Mouse (Mus musculus): ENCODE results near the gene Trim40. TPM values are rescaled to one million over a fixed set of nuclear protein-coding genes. Genes with fewer than 3 reads are reported as not detected.

Gene Trim40
- total RNA-seq, 2 experiments from 2014 or later: not detected

GRCm38 (mm10) chr17:36840961-36841445 lies 48.9 kb downstream of the Trim40 start:
- no peak for DNase-seq (ENCODE audit: low spot score in 2 of 2)

- DNase-seq (ENCODE audit: low spot score in 2 of 2): no peak
Measured at GRCm38 (mm10) chr17:36839931-36840330, 50.0 kb downstream of the Trim40 start.

- DNase-seq (ENCODE audit: low spot score in 2 of 2): no peak
Measured at GRCm38 (mm10) chr17:36839001-36839400, 50.9 kb downstream of the Trim40 start.

- peak; percentile 98 to 99 for DNase-seq (ENCODE audit: low spot score in 2 of 2)
Measured at GRCm38 (mm10) chr17:36836874-36837647, 52.9 kb downstream of the Trim40 start, which contains the start of gene Trim26. Gene Trim26 (plus strand): TSS chr17:36837134.

GRCm38 (mm10) chr17:36836427-36836812 lies 53.5 kb downstream of the Trim40 start:
- DNase-seq (ENCODE audit: low spot score in 2 of 2): peak in 1 of 2 experiments; percentile 10

GRCm38 (mm10) chr17:36835591-36836426 lies 54.1 kb downstream of the Trim40 start:
- peak; percentile 17 to 34 for DNase-seq (ENCODE audit: low spot score in 2 of 2)

- DNase-seq (ENCODE audit: low spot score in 2 of 2): no peak
Measured at GRCm38 (mm10) chr17:36832694-36833093, 57.2 kb downstream of the Trim40 start.

Other genes starting within 250 kb of the Trim40 start
- not detected for gene H2-M9, start 247.5 kb downstream of the Trim40 start, total RNA-seq (2021)
- not detected for gene H2-M1, start 217.9 kb downstream of the Trim40 start, total RNA-seq (2021)
- gene H2-M10.5, start 117.2 kb downstream of the Trim40 start, total RNA-seq (2021): not detected
- not detected for gene H2-M10.6, start 78.0 kb downstream of the Trim40 start, total RNA-seq (2021)
- 10 to 100 TPM; 23.5 to 27.1 TPM for gene Trim26, start 53.0 kb downstream of the Trim40 start, total RNA-seq (2021)
- not detected for gene Trim15, start 22.9 kb downstream of the Trim40 start, total RNA-seq (2021)
- not detected for gene Trim10, start 20.5 kb downstream of the Trim40 start, total RNA-seq (2021)
- gene Trim31, start 8.0 kb upstream of the Trim40 start, total RNA-seq (2021): not detected
- 1 to 10 TPM; 4.2 to 4.6 TPM for gene Rnf39, start 52.8 kb upstream of the Trim40 start, total RNA-seq (2021)
- gene Ppp1r11, start 61.6 kb upstream of the Trim40 start, total RNA-seq (2021): 10 to 100 TPM; 88.6 to 96.9 TPM
- gene Znrd1, start 68.4 kb upstream of the Trim40 start, total RNA-seq (2021): 10 to 100 TPM; 29.3 to 34.2 TPM
- gene Znrd1as, start 68.5 kb upstream of the Trim40 start, total RNA-seq (2021): 1 to 10 TPM; 5.6 to 5.9 TPM
- not detected for gene 2410137M14Rik, start 91.1 kb upstream of the Trim40 start, total RNA-seq (2021)
- 1 to 10 TPM; 2.1 to 3.0 TPM for gene H2-M5, start 99.4 kb upstream of the Trim40 start, total RNA-seq (2021)
- 10 to 100 TPM; 33.4 to 34.3 TPM for gene Zfp57, start 111.0 kb upstream of the Trim40 start, total RNA-seq (2021)
- 10 to 100 TPM; 56.9 to 66.4 TPM for gene Mog, start 133.3 kb upstream of the Trim40 start, total RNA-seq (2021)
- gene Gabbr1, start 155.8 kb upstream of the Trim40 start, total RNA-seq (2021): 100 to 1,000 TPM; 609 to 643 TPM
- gene Olfr90, start 198.4 kb upstream of the Trim40 start, total RNA-seq (2021): under 1 TPM in 1 of 2 experiments, not detected in 1; 0.12 TPM
- gene Olfr91, start 208.2 kb upstream of the Trim40 start, total RNA-seq (2021): not detected
- gene Olfr92, start 230.0 kb upstream of the Trim40 start, total RNA-seq (2021): not detected

Data from layer of hippocampus, postnatal 14 days (tissue).